Mouse (Mus musculus) bone marrow, adult 2 months (tissue): Measurements from ENCODE around the gene Aven.

ENCODE experiments used
- CTCF ChIP-seq: fragments of 200-500 bp; IDR thresholded peaks from 2 replicates; pipeline ENCODE4 v1.5.1; 2011; ENCODE audit warnings: low read length, control low read depth; ENCODE audit not compliant: control insufficient read depth, insufficient read depth
- POLR2A ChIP-seq: fragments of 200-500 bp; IDR thresholded peaks from 2 replicates; pipeline ENCODE4 v1.6.1; 2011; ENCODE audit warnings: low read depth, mild to moderate bottlenecking, control low read depth, low read length, borderline replicate concordance; ENCODE audit not compliant: control insufficient read depth

GRCm38 (mm10) chr2:112676175-112676574, 183.4 kb downstream of the Aven start:
- TF ChIP-seq CTCF (no peak), POLR2A (no peak)
